Mouse (Mus musculus) olfactory bulb, adult 2 months (tissue): Measurements from ENCODE around the gene Hapln2.

Experiments used
- CTCF ChIP-seq: fragments of 200-500 bp; IDR thresholded peaks from 2 replicates; pipeline ENCODE4 v1.5.1; 2012; ENCODE audit warnings: low read depth, mild to moderate bottlenecking, low read length, moderate library complexity; ENCODE audit not compliant: insufficient read depth
- POLR2A ChIP-seq: fragments of 200-500 bp; IDR thresholded peaks from 2 replicates; pipeline ENCODE4 v1.6.1; 2012; ENCODE audit warnings: mild to moderate bottlenecking, low read depth, low read length, moderate library complexity; ENCODE audit not compliant: insufficient read depth

DNA sequence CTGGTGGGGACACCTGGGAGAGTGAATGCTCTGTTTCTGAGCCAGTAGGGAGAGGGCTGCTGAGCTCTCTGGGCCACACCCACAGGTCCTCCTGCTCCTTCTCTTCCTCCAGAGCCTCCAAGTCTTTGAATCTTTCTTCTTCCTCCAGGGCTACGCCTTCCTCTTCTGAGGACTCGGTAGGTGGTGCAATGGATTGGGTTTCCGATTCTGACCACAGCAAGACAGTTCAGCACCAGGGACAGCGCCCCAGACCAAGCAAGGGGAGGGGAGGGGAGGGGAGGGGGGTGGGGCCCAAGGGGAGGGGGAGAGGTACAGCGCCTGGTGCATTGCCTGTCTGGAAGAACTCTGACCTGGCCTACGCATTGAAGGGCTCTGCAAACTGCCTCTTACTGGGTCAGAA, 33.9 kb downstream of the Hapln2 start:
- TF ChIP-seq POLR2A (no peak), CTCF (no peak)
